Mouse (Mus musculus) stomach, embryonic 16.5 days (tissue): Measurements from ENCODE around the gene Cdkal1. TPM values are rescaled to one million over a fixed set of nuclear protein-coding genes. Genes with fewer than 3 reads are reported as not detected.

Source experiments
- ATAC-seq: fragments of 200-750 bp; cut with Nextera tagmentation; 2 replicates; pipeline ENCODE4 v1.8.0; 2017; ENCODE audit warnings: moderate number of reproducible peaks, moderate TSS enrichment; ENCODE audit not compliant: insufficient read depth, low FRiP score
- H3K27ac ChIP-seq: fragments of 300-500 bp; sonication (generic); 2 replicates; pipeline ENCODE4 v1.5.1; 2014; ENCODE audit warnings: low read length
- H3K27me3 ChIP-seq: fragments of 300-500 bp; sonication (generic); 2 replicates; pipeline ENCODE4 v1.6.1; 2014; ENCODE audit warnings: low read length, control low read depth, mixed read lengths; ENCODE audit not compliant: control insufficient read depth, insufficient read depth
- H3K36me3 ChIP-seq: fragments of 300-500 bp; sonication (generic); 2 replicates; pipeline ENCODE4 v1.6.1; 2014; ENCODE audit warnings: low read length; ENCODE audit not compliant: control insufficient read depth, insufficient read depth
- H3K4me1 ChIP-seq: fragments of 300-500 bp; sonication (generic); 2 replicates; pipeline ENCODE4 v1.6.1; 2014; ENCODE audit warnings: low read length, control low read depth, mixed read lengths; ENCODE audit not compliant: control insufficient read depth, insufficient read depth
- H3K4me2 ChIP-seq: fragments of 300-500 bp; sonication (generic); 2 replicates; pipeline ENCODE4 v1.6.1; 2014; ENCODE audit warnings: low read depth, low read length, mixed read lengths
- H3K4me3 ChIP-seq: fragments of 300-500 bp; sonication (generic); replicated peaks from 2 replicates; pipeline ENCODE4 v1.5.1; 2014; ENCODE audit warnings: mild to moderate bottlenecking, low read length
- H3K9ac ChIP-seq: fragments of 300-500 bp; sonication (generic); 2 replicates; pipeline ENCODE4 v1.6.1; 2014; ENCODE audit warnings: low read length
- H3K9me3 ChIP-seq: fragments of 300-500 bp; sonication (generic); replicated peaks from 2 replicates; pipeline ENCODE4 v1.6.1; 2016; ENCODE audit warnings: low read length, control low read depth; ENCODE audit not compliant: control insufficient read depth
- WGBS: fragments of 180-500 bp; shearing (Covaris S2); extraction: QIAGEN DNeasy Blood & Tissue Kit; methylation state at CpG from one replicate; pipeline ENCODE4 v1.1.7; 2014; 5-methylcytosine and 5-hydroxymethylcytosine counted together
- polyA plus RNA-seq: library from polyadenylated mRNA; unstranded; fragments of >200 nt; fragmentation: Nextera tagmentation; extraction: Ambion mirVana; gene quantifications from 2 replicates; pipeline ENCODE4 v1.2.1, GENCODE M21; 2015

Gene Cdkal1
- polyA plus RNA-seq, 1 experiment from 2014 or later = 29.8 TPM

DNA sequence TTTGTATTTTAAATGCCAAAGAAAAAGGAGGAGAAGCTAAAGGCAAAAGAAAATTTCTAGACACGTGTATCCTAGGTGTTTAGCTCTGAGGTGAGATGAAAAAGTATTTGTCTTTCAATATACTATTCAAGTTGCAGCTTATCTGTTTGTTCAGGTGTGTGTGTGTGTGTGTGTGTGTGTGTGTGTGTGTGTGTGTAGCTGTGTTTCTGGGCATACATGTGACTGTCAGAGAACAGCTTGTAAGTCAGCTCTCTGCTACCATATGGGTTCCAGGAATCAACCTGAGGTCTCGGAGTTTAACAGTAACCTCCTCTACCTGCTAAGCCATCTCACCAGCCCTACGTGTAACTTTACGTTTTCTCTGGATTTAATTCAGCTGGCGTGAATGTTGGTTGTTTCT is 76.0 kb downstream of the Cdkal1 start:
- Histone ChIP-seq H3K36me3 (no peaks in the 10 kb centered on the region), H3K27ac (no peak overlapping the region), H3K9ac (no peak overlapping the region), H3K4me2 (no peak overlapping the region), H3K4me3 (no peak overlapping the region), H3K27me3 (no peaks in the 10 kb centered on the region), H3K4me1 (peaks cover 17% of the 10 kb centered on the region), H3K9me3 (no peaks in the 10 kb centered on the region)
- WGBS = 69% methylated on average over 5 of the region's 5 CpGs
- ATAC-seq = no peak

GRCm38 (mm10) chr13:29779116-29779515 is 76.4 kb downstream of the Cdkal1 start:
- H3K36me3 ChIP-seq = no peaks in the 10 kb centered on the region
- no peak overlapping the region for H3K4me3 ChIP-seq
- H3K27me3 ChIP-seq = no peaks in the 10 kb centered on the region
- WGBS = 60% methylated on average over 5 of the region's 5 CpGs
- H3K4me2 ChIP-seq = no peak overlapping the region
- H3K9ac ChIP-seq = no peak overlapping the region
- H3K9me3 ChIP-seq = no peaks in the 10 kb centered on the region
- no peak overlapping the region for H3K27ac ChIP-seq
- no peak for ATAC-seq
- H3K4me1 ChIP-seq = peaks cover 20% of the 10 kb centered on the region

DNA sequence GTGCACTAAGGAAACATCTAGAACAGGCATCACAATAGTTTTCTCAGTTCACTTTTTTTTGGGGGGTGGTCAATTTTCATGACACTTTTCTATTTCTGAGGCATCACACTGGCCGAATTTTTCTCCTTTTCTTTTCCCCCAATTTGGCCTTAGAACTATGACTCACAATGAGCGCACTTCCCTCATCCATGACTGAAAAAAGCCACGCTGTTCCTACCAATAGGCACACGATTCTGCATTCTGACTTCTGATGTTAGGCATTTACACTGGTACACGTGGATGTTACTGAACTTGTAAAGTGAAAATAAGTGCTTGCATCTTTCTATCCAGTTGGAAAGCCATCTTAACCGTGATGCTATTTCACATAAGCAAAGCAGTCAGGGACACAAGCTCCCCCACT is 77.3 kb downstream of the Cdkal1 start:
- Histone ChIP-seq H3K4me2 (no peak overlapping the region), H3K4me3 (no peak overlapping the region), H3K9me3 (no peaks in the 10 kb centered on the region), H3K36me3 (no peaks in the 10 kb centered on the region), H3K4me1 (peaks cover 25% of the 10 kb centered on the region), H3K9ac (no peak overlapping the region), H3K27me3 (no peaks in the 10 kb centered on the region), H3K27ac (no peak overlapping the region)
- ATAC-seq = no peak
- WGBS = 89% methylated on average over 6 of the region's 6 CpGs

DNA sequence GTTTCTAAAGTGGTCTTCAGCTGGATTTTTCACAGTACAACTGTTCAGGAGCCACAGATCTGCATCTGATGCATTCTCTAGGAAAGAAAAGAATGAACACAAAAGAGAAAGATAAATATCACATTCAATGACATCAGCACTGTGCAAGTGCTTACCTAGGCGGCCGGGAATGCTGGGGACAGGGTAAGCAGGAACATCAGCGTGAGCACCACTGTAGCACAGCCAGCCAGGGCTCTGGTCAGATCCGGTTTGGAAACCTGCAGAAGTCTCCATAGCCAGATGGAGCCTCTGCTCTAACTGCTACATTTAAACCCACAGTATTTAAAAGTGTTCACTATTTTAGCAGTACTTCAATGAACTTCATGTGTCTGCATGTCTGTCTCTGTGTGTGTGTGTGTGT is 78.2 kb downstream of the Cdkal1 start:
- peaks cover 30% of the 10 kb centered on the region for H3K4me1 ChIP-seq
- H3K36me3 ChIP-seq = no peaks in the 10 kb centered on the region
- H3K9me3 ChIP-seq = no peaks in the 10 kb centered on the region
- WGBS = 77% methylated on average over 4 of the region's 4 CpGs
- H3K4me2 ChIP-seq = no peak overlapping the region
- ATAC-seq = no peak
- no peaks in the 10 kb centered on the region for H3K27me3 ChIP-seq
- no peak overlapping the region for H3K27ac ChIP-seq
- H3K4me3 ChIP-seq = no peak overlapping the region
- H3K9ac ChIP-seq = no peak overlapping the region

GRCm38 (mm10) chr13:29775603-29776230 is 79.8 kb downstream of the Cdkal1 start:
- Histone ChIP-seq H3K9me3 (no peaks in the 10 kb centered on the region), H3K4me1 (peaks cover 20% of the 10 kb centered on the region), H3K36me3 (no peaks in the 10 kb centered on the region), H3K9ac (no peak overlapping the region), H3K27me3 (no peaks in the 10 kb centered on the region), H3K4me2 (no peak overlapping the region), H3K27ac (no peak overlapping the region), H3K4me3 (no peak overlapping the region)
- 79% methylated on average over 8 of the region's 8 CpGs for WGBS
- no peak for ATAC-seq

DNA sequence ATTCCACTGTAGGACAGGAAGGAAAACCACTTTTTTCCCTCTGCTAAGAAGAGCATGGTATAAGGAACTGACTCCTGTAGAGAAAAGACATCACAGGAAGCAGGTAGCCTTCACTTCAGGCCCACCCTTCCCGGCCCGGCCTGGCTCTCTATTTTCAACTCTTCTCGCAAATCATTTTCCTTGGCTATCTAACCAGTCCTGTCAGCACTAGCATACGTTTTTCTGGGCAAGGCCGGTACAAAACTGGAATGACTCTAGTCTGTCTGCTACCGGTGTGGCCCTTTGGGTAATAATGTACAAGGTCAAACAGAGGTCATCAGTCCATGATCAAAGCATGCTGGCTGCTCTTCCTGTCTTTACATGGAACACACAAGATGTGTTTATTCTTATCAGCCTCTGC is 81.9 kb downstream of the Cdkal1 start:
- H3K27me3 ChIP-seq = no peaks in the 10 kb centered on the region
- no peak overlapping the region for H3K4me3 ChIP-seq
- H3K4me1 ChIP-seq = peaks cover 31% of the 10 kb centered on the region
- H3K36me3 ChIP-seq = no peaks in the 10 kb centered on the region
- WGBS = 18% methylated on average over 6 of the region's 6 CpGs
- no peak overlapping the region for H3K4me2 ChIP-seq
- H3K9ac ChIP-seq = no peak overlapping the region
- no peaks in the 10 kb centered on the region for H3K9me3 ChIP-seq
- no peak for ATAC-seq
- peak overlapping the region; percentile 69 for H3K27ac ChIP-seq

DNA sequence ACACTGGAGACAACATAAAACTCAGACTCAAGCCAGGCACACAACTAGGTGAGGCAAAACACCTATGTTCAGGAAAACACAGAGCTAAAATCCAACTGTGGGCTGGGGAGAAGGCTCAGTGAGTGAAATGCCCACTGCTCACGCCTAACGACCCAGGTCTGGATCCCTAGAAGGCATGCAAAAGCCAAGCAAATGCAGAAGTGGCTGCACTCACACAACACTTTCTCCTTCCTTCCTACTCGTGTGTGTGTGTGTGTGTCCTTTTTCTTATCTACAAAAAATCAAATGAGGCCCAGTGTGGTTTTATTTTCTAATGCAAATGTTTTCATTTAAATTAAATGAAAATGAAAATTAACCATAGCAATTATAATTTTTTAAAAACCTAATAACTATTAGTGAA is 82.5 kb downstream of the Cdkal1 start:
- Histone ChIP-seq H3K27ac (no peak overlapping the region), H3K9ac (no peak overlapping the region), H3K27me3 (no peaks in the 10 kb centered on the region), H3K4me2 (no peak overlapping the region), H3K4me1 (peaks cover 31% of the 10 kb centered on the region), H3K4me3 (no peak overlapping the region), H3K36me3 (no peaks in the 10 kb centered on the region), H3K9me3 (no peaks in the 10 kb centered on the region)
- 58% methylated on average over 3 of the region's 3 CpGs for WGBS
- no peak for ATAC-seq

DNA sequence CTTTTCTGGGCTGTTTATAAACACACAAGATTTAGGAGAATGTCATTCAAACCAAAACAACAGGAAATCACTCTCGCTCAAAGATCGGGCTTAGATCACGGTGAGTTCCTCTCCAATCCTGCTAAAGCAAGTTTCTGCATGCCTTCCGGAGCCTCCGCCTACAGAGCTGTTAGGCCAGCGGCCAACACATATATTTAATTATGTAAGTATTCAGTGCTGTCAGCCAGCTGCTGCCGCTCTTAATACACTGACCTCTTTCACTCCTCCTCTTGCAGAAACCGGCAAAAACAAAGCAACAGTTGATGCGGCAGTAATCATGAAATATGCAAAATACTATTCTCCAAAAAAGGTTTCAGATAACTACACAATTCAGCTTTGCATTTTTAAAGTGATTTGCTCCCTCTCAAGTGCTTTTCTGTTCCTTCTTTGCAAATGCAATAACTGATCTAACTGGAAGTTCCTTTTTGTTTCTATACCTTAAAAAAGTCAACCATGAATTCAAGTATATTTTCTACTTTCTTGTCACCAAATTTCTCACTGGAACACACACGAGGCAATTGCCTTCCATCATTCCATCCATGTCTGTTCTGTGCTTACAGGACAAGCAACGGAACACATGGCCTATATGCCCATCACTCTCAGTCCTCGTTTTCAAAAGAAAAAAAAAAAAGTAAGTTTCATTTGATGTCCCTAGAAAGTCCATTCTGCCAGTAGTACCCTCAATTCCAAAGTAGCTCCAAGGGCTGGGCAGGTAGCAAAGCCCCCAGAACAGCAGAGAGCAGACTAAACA is 85.6 kb downstream of the Cdkal1 start:
- Histone ChIP-seq H3K4me2 (peak overlapping the region; percentile 3), H3K9me3 (no peaks in the 10 kb centered on the region), H3K4me1 (peaks cover 34% of the 10 kb centered on the region), H3K27me3 (no peaks in the 10 kb centered on the region), H3K4me3 (no peak overlapping the region), H3K36me3 (no peaks in the 10 kb centered on the region), H3K9ac (no peak overlapping the region), H3K27ac (peak overlapping the region; percentile 52)
- ATAC-seq = peak; percentile 82; the same call in 1 of the 2 replicates
- 15% methylated on average over 12 of the region's 12 CpGs for WGBS

DNA sequence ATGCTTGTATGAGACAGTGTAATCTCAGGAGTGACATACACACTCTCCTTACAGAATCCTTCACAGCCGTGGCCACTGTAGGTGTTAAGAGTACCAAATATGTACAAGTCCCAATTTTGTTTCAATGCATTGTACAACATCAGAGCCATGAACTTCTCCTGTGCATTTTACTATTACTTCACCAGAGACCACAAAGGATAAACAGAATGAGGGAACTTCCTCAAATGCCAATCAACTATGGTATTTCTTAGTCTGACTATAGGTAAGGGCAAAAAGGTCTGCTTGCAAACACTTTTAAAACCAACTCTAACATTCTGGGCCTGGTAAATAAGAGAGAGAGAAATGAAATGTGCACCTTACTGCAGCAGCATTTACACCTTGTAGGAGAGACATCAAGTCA is 87.4 kb downstream of the Cdkal1 start:
- H3K36me3 ChIP-seq = no peaks in the 10 kb centered on the region
- no peaks in the 10 kb centered on the region for H3K9me3 ChIP-seq
- WGBS = 70% methylated on average over 1 of the region's 1 CpGs
- no peak for ATAC-seq
- H3K4me3 ChIP-seq = no peak overlapping the region
- no peak overlapping the region for H3K4me2 ChIP-seq
- H3K4me1 ChIP-seq = peaks cover 24% of the 10 kb centered on the region
- H3K27ac ChIP-seq = no peak overlapping the region; the same call in 1 of the 2 replicates
- no peaks in the 10 kb centered on the region for H3K27me3 ChIP-seq
- no peak overlapping the region for H3K9ac ChIP-seq
